Mouse (Mus musculus) ES-Bruce4 (cell line): ENCODE measurements around the gene Sept1. TPM values are rescaled to one million over a fixed set of nuclear protein-coding genes. Genes with fewer than 3 reads are reported as not detected.

Source experiments
- H3K27ac ChIP-seq: 2 replicates; pipeline ENCODE4 v1.5.1; 2012; ENCODE audit warnings: low read length, inconsistent platforms; ENCODE audit not compliant: insufficient read depth
- H3K27me3 ChIP-seq: 2 replicates; pipeline ENCODE4 v1.6.1; 2012; ENCODE audit warnings: mild to moderate bottlenecking, low read length, inconsistent platforms; ENCODE audit not compliant: control insufficient read depth, poor library complexity, insufficient read depth, severe bottlenecking
- H3K36me3 ChIP-seq: 2 replicates; pipeline ENCODE4 v1.6.1; 2012; ENCODE audit warnings: inconsistent platforms, mild to moderate bottlenecking, low read length, moderate library complexity; ENCODE audit not compliant: control insufficient read depth, poor library complexity, insufficient read depth, severe bottlenecking
- H3K4me1 ChIP-seq: one replicate; pipeline ENCODE4 v1.8.1; 2011; ENCODE audit warnings: low read length; ENCODE audit not compliant: control insufficient read depth, insufficient read depth
- H3K4me3 ChIP-seq: 2 replicates; pipeline ENCODE4 v1.5.1; 2011; ENCODE audit warnings: low read depth, mild to moderate bottlenecking, low read length
- H3K9ac ChIP-seq: 2 replicates; pipeline ENCODE4 v1.6.1; 2012; ENCODE audit warnings: low read depth, mild to moderate bottlenecking, inconsistent platforms; ENCODE audit not compliant: poor library complexity, severe bottlenecking
- H3K9me3 ChIP-seq: replicated peaks from 2 replicates; pipeline ENCODE4 v1.6.1; 2012; ENCODE audit warnings: mild to moderate bottlenecking, low read length, inconsistent platforms; ENCODE audit not compliant: control insufficient read depth, poor library complexity, insufficient read depth, severe bottlenecking
- CTCF ChIP-seq: IDR thresholded peaks from one replicate; pipeline ENCODE4 v1.8.1; 2011; ENCODE audit warnings: low read depth, low read length
- EP300 ChIP-seq: IDR thresholded peaks from 2 replicates; pipeline ENCODE4 v1.6.1; 2011; ENCODE audit warnings: low read depth, low read length; ENCODE audit not compliant: insufficient read depth
- POLR2A ChIP-seq: IDR thresholded peaks from one replicate; pipeline ENCODE4 v1.8.1; 2011; ENCODE audit warnings: low read length; ENCODE audit not compliant: insufficient read depth
- polyA plus RNA-seq: library from polyadenylated mRNA; stranded (reverse); fragments of >200 nt; gene quantifications from 2 replicates; pipeline ENCODE4 v1.2.4, GENCODE M21; 2011; ENCODE audit warnings: low read depth; ENCODE audit not compliant: missing spikeins, insufficient read depth, insufficient read length

Sept1 gene
- polyA plus RNA-seq, 1 experiment = 210 TPM

- Histone ChIP-seq H3K4me3 (no peak overlapping the region), H3K27me3 (no peaks in the 10 kb centered on the region), H3K9ac (no peak overlapping the region), H3K4me1 (no peaks in the 10 kb centered on the region), H3K9me3 (0 out of 2 replicates have a peak, but pooled peaks cover 5% of the 10 kb centered on the region), H3K27ac (no peak overlapping the region), H3K36me3 (peaks cover 10% of the 10 kb centered on the region)
- TF ChIP-seq POLR2A = no peak
- TF ChIP-seq EP300 = no peak
- TF ChIP-seq CTCF = no peak
Measured at GRCm38 (mm10) chr7:127270256-127270655, 37.3 kb upstream of the Sept1 start.

GRCm38 (mm10) chr7:127263526-127263925 lies 30.6 kb upstream of the Sept1 start:
- Histone ChIP-seq H3K27ac (no peak overlapping the region), H3K9ac (no peak overlapping the region), H3K4me3 (no peak overlapping the region), H3K4me1 (no peaks in the 10 kb centered on the region), H3K9me3 (0 out of 2 replicates have a peak, but pooled peaks cover 4% of the 10 kb centered on the region), H3K36me3 (peaks cover 6% of the 10 kb centered on the region; the same call in 1 of the 2 replicates), H3K27me3 (no peaks in the 10 kb centered on the region)
- TF ChIP-seq EP300 = no peak
- no peak for TF ChIP-seq CTCF
- TF ChIP-seq POLR2A = no peak

- Histone ChIP-seq H3K36me3 (peaks cover 10% of the 10 kb centered on the region; the same call in 1 of the 2 replicates), H3K4me3 (no peak overlapping the region), H3K9me3 (no peaks in the 10 kb centered on the region), H3K9ac (no peak overlapping the region), H3K4me1 (no peaks in the 10 kb centered on the region), H3K27ac (no peak overlapping the region), H3K27me3 (no peaks in the 10 kb centered on the region)
- TF ChIP-seq CTCF (no peak), POLR2A (no peak), EP300 (no peak)
Measured at GRCm38 (mm10) chr7:127262218-127262961, 29.5 kb upstream of the Sept1 start.

DNA sequence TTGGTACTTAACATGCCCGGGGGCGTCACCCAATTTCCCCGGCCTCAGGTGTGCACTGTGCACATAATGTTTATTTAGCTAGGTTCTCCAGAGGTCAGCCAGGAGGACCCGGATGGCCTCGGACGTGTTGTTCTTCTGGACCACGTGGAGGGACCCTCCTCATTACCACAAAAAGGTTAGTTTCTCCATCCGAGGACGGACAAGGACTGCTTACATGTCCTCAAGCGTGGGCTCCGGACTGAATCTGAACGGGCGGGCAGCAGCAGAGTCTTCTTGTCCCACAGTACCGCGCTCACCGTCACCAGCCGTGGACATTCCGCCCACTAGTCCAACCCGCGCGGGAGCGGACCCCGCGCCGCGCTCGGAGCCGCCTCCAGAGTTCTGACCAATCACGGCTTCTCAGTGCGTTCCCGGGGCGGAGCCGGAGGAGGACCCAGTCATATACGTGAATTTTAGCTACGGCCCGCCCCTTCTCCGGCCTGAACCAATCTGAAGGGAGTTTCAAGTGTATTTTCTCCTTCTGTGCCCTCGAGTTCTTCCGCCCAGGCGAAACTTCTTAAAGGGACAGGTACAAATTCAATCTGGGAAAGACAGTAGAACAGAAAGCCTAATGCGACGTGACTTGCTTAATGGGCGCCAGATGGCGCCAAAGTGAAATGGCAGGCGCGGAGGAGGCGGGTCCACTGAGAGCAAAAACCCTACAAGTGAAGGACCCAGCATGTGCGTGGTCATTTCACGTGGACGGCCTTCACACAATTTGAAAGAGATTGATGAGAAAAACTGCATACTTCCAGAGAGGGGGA lies 27.6 kb upstream of the Sept1 start, which contains the start of gene Dctpp1:
Gene Dctpp1 (minus strand): TSS at position 401 of the 803 bp plus-strand sequence.
- no peaks in the 10 kb centered on the region for H3K9me3 ChIP-seq
- peaks cover 1% of the 10 kb centered on the region for H3K4me1 ChIP-seq
- TF ChIP-seq CTCF (peak; percentile 74), POLR2A (peak; percentile 95), EP300 (no peak)
- no peak within 1 kb of the TSS for H3K27ac ChIP-seq
- no peaks in the 10 kb centered on the region for H3K27me3 ChIP-seq
- H3K9ac ChIP-seq = peak within 1 kb of the TSS; percentile 88
- H3K4me3 ChIP-seq = peak within 1 kb of the TSS; percentile 92
- H3K36me3 ChIP-seq = peaks cover 23% of the 10 kb centered on the region

GRCm38 (mm10) chr7:127259186-127259905 lies 26.4 kb upstream of the Sept1 start:
- Histone ChIP-seq H3K27me3 (no peaks in the 10 kb centered on the region), H3K9me3 (no peaks in the 10 kb centered on the region), H3K4me3 (peak overlapping the region; percentile 92), H3K27ac (no peak overlapping the region), H3K9ac (peak overlapping the region; percentile 88), H3K4me1 (peaks cover 2% of the 10 kb centered on the region), H3K36me3 (peaks cover 23% of the 10 kb centered on the region)
- no peak for TF ChIP-seq EP300
- TF ChIP-seq CTCF = no peak
- no peak for TF ChIP-seq POLR2A

DNA sequence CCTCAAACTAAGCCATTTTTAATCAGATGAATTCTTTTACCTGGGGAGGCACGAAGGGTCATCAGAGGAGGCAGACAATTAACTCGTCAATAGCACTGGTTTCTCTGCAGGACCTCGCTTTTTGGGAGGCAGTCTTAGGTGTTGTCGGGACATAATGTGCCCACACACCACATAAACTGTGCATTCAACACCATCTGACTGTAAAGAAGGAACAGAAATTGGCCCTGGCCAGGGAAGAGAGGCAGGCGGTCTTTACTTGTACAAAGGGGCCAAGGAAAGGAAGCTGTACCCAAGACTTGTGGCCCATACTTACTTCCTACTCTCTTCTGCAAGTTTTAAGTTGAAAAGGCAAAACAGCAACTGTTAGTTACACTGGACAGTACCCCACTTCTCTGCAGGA lies 23.6 kb upstream of the Sept1 start:
- H3K4me1 ChIP-seq = peaks cover 2% of the 10 kb centered on the region
- H3K9me3 ChIP-seq = no peaks in the 10 kb centered on the region
- H3K9ac ChIP-seq = no peak overlapping the region
- no peak overlapping the region for H3K27ac ChIP-seq
- no peaks in the 10 kb centered on the region for H3K27me3 ChIP-seq
- no peak overlapping the region for H3K4me3 ChIP-seq
- peaks cover 23% of the 10 kb centered on the region for H3K36me3 ChIP-seq
- no peak for TF ChIP-seq POLR2A
- no peak for TF ChIP-seq CTCF
- no peak for TF ChIP-seq EP300
